Mouse (Mus musculus): ENCODE data around the gene Rab7.
"Not testable (repeated sequence)": the region's sequence is repeated elsewhere in the genome, so short reads cannot be mapped to it uniquely, and the experiment has no call there.

Gene Rab7

DNA sequence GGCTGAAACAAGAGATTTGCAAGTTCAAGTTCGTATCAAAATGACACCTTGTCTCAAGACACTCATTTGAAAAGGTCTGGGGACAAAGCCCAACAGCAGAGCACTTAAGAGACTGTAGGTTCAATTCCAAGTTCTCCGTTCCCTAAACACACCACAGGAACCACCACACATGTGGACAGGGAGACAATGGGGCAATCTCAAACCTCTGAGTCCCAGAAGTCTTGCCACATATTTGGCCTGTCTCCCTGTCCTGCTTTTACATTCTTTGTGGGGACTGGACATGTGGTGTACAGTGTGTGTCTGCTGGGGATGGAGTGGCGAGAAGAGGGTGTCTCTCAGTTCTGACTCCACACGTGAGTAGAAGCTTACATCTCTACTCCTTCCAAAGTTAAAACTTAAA lies 35.9 kb downstream of the Rab7 start:
- no peak for DNase-seq (ENCODE audit: extremely low read depth, insufficient read length, low spot score)

DNA sequence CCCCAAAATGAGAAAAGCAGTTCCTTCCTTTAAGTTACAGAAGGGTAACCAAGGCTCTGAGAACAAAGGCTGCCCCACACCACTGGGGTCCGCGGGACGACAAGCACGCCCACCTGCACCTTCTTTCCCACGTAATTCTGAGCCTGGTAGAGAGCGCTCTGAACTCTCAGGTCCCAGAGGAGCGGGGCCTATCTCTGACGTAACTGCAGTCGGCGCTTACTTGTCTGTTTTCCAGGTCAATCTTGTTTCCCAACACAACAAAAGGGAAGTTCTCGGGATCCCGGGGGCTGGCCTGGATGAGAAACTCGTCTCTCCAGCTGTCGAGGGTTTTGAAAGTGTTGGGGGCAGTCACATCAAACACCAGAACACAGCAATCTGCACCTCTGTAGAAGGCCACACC lies 40.3 kb downstream of the Rab7 start:
- not testable (repeated sequence) for DNase-seq (ENCODE audit: extremely low read depth, insufficient read length, low spot score)

GRCm38 (mm10) chr6:88003439-88003838 lies 41.6 kb downstream of the Rab7 start:
- no peak for DNase-seq (ENCODE audit: extremely low read depth, insufficient read length, low spot score)

DNA sequence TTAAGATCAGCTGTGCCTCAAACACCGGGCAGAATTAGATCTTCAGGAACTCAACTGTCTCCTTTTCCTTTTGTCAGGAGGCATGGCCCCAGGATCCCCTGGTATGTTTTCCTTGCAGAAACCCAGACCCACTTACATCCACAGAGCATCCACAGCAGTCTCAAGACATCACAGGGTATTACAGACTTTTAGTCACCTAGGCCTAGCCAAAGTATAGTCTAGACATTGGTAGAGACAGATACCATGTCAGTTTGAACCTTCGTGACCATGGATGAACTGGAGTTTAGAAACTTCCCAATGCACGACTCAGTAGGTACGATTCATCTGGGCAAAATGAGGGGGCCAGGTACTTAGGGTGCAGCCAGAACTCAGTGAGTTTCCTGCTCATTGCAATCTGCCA lies 46.7 kb downstream of the Rab7 start:
- no peak for DNase-seq (ENCODE audit: extremely low read depth, insufficient read length, low spot score)

- DNase-seq (ENCODE audit: extremely low read depth, insufficient read length, low spot score): peak; percentile 27
Measured at GRCm38 (mm10) chr6:87997706-87998265, 47.3 kb downstream of the Rab7 start.

DNA sequence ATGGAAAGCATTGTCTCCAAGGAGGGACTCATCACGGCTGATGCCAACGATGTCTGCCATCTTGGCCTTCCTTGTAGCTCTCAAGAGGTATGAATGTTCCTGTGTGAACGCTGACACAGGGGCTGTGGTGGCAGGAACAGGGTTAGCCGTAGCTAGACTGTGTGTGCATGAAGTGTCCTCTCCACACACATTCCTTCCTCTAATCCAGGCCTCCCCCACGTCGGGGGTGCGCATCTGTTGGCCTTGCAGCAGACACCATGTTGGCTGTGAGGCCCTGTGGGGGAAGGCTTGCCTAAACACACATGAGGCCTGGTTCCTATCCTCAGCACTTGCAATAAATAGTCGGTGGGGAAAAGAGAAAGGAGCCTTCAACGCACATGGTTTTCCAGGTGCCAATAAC lies 48.5 kb downstream of the Rab7 start:
- no peak for DNase-seq (ENCODE audit: extremely low read depth, insufficient read length, low spot score)

GRCm38 (mm10) chr6:87995519-87995918 lies 49.6 kb downstream of the Rab7 start:
- no peak for DNase-seq (ENCODE audit: extremely low read depth, insufficient read length, low spot score)

DNA sequence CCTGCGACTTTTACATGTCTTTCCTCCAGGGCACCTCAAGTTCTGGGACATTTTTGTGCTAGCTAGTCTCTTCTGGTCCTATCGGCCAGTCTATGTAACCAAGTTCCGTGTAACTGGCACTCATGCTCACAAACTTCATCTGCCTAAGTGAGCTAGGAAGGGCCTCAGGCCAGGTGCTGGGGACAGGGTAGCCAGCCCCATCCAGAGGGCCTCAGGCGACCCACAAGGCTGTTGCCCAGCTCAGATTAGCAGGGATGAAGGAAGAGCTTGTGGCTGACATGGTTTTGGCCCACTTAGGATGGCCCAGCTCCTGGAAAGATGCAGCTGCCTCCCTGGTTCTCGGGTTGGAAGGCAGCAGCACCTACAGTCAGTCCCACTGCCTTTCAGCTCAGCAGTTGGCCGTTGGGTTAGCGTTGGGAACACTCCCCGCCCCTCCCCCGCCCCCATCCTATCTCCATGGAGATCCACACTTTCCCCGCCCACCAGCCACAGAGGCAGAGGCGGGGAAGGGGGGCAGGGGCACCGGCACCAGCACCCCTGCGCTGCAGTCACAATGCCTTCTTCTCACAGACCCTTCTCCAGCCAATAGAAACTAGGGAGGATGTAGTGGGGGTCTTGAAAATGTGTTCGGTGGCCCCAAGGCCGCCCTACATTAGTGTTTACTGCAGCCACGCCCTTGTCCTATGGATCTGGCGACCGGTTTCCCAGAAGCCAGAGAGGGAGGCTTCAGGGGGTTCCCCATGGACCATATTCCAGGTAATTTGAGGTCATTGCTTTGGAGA lies 51.1 kb downstream of the Rab7 start:
- peak; percentile 16 for DNase-seq (ENCODE audit: extremely low read depth, insufficient read length, low spot score)

- DNase-seq (ENCODE audit: extremely low read depth, insufficient read length, low spot score): peak; percentile 52
Measured at GRCm38 (mm10) chr6:87992733-87993132, 52.3 kb downstream of the Rab7 start.

GRCm38 (mm10) chr6:87991886-87992285 lies 53.2 kb downstream of the Rab7 start:
- DNase-seq (ENCODE audit: extremely low read depth, insufficient read length, low spot score): no peak

DNA sequence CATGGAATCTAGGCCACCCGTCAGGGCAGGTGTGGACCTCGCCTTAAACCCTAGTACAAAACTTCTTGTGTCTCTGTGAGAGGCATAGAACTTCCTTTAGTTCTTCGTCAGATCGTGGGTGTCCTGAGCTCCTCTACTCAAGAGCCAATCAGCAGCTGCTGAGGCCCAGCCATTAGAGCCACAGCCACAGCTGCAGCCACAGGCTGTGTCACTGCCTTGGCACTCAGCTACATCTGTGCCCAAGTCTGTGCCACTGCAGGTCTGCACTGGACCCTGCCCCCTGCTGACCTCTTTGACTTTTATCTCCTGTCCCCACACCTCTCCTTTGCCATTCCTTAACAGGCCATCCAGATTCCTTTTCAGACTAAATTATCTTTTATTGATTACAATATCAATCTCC lies 53.9 kb downstream of the Rab7 start:
- DNase-seq (ENCODE audit: extremely low read depth, insufficient read length, low spot score): no peak

GRCm38 (mm10) chr6:87982506-87982905 lies 62.6 kb downstream of the Rab7 start:
- DNase-seq (ENCODE audit: extremely low read depth, insufficient read length, low spot score): peak; percentile 18

- DNase-seq (ENCODE audit: extremely low read depth, insufficient read length, low spot score): peak; percentile 83
Measured at GRCm38 (mm10) chr6:87981547-87982256, 63.4 kb downstream of the Rab7 start, which contains the start of gene H1fx. Gene H1fx (minus strand): TSS chr6:87981637.

GRCm38 (mm10) chr6:87981030-87981485 lies 64.0 kb downstream of the Rab7 start:
- DNase-seq (ENCODE audit: extremely low read depth, insufficient read length, low spot score): peak; percentile 78

DNA sequence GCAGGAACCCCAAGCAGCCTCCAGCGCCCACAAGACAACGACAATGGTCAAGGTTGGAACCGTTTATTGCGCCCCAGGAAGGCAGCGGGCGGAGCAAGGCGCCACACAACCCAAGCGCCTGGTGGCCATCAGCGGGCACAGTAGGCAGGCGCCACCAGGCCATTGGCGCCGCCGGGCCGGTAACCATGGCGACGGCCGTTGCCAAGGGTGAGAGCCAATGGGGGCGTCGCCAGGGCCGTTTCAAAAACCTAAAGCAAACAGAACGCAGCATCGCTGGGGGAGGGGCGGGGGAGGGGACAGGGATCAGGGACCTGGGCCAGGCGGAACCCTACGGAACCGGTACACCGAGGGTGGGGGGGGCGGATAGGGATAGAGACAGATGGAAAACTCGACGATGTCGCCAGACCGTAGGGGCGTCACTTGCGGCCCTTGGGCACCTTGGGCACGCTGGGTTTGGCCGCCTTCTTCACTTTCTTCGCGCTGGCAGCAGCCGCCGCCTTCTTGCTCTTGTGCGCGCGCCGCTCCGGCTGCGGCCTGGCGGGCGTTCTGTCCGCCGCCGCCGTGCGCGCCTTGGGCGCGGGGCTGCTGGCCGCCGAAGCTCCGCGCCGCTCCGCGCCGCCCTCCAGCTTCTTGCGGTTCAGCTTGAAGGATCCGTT lies 64.6 kb downstream of the Rab7 start:
- peak; percentile 94 for DNase-seq (ENCODE audit: extremely low read depth, insufficient read length, low spot score)

DNA sequence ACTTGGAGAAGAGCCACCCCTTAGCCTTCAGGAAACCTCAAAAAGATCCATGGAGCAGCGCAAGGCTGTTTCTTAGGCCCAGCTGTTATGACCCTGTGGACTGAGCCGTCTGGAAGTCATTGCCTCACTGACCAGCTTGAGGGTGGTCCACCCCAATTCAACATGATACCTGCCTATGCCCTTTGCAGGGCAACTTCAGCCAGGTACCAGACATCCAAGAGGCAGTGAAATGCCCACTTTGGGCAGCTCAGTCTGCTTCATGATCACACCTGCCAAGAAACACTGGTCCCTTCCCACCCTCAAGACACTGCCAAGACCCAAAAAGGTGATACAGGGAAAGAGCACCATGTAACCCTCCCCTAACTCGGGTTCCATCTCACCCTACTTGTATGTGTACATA lies 65.3 kb downstream of the Rab7 start:
- no peak for DNase-seq (ENCODE audit: extremely low read depth, insufficient read length, low spot score)

DNA sequence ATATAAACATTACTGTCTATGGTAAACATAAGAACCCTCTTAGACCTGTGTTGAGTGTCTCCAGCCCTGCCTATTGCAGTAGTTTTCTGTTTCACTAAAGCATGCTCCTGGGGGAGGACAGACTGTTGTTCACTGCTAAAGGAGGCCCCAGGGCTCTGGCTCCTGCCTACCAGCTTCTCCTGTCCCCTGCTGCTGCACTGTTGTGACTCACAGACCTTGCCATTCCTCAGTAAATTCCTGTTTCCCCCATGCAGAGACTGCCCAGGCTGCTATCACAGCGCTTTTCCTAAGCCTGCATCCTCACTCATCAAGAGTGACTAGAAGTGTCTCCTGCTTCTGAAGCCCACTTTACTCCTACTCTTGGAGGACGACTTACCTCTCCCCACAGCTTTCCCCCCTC lies 75.0 kb downstream of the Rab7 start:
- DNase-seq (ENCODE audit: extremely low read depth, insufficient read length, low spot score): no peak

GRCm38 (mm10) chr6:87962457-87962856 lies 82.6 kb downstream of the Rab7 start:
- DNase-seq (ENCODE audit: extremely low read depth, insufficient read length, low spot score): peak; percentile 46
